Mouse (Mus musculus) liver, postnatal 0 days (tissue): ENCODE data around the gene Eml2.

Source experiments
- CTCF ChIP-seq: sonication (generic); IDR thresholded peaks from 2 replicates; pipeline ENCODE4 v1.5.1; 2016; ENCODE audit warnings: antibody characterized with exemption, low read depth
- EP300 ChIP-seq: IDR thresholded peaks from 2 replicates; pipeline ENCODE4 v1.6.1; 2016; ENCODE audit warnings: antibody characterized with exemption, low read depth, mild to moderate bottlenecking

DNA sequence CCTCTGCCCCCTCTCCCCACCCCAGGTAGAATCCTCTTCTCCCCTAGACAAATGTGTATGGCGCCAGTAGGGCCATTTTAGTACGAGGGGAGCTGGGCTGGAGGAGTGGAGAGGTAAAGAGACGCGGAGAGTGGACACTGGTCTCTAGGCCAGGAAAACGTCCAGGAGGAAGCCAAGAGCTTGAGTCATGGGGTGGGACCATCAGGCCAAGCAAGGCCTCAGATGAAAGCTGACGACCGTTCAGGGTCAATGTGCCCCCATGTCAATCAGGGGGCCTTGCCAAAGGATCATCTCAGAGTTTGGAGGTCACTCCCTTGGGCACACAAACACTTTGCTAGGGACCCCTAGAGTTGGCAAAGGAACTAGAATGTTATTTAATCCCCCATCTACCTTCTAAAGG, 995 bp downstream of the Eml2 start:
- TF ChIP-seq EP300 (no peak), CTCF (no peak)
